ENCODE assay signal across 7 mouse cellular contexts in the genomic region with DNA sequence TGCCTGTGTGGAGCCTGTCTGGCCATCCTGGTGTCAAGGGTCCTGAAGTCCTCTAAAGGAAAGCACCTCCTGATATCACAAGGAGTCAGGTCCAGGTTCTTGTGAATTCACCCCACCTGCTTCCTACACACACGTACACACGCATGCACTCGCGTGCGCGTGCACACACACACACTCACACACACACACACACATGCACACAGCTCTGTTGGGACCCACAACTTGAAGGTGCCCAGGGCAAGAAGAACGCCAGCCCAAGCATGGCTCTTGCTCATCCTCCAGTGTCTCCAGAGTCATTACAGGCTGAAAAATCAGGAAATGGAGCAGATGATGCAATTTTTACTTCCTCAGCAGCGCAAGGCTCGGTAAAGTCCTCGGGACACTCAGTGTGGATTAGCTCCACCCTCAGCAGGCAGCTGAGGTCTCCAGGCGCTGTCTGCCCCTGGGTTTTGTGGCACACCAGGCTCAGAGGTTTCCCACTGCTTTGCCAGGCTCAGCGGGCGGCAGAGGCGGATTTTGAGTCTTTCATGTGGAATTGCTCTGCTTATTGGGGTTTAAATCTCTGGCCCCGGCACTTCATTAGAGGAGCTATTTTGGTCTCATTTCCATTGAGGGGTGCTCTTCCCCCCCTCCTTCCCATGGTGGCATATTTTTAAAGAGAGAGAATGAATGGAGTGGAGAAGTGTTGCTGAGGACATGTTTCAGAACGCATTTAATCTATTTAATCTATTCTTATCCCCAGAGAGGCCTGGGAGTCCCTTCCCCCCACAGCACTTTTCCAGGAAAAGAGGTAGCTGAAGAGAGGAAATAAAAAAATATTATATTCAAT. TPM values are rescaled to one million over a fixed set of nuclear protein-coding genes. Genes with fewer than 3 reads are reported as not detected.
A peak's percentile ranks its signal among the peaks of the same experiment; 100 is the strongest.
DNase-seq lines count a peak whose midpoint lies in the region; ATAC-seq and TF ChIP-seq lines count a peak whose summit lies in the region.

No protein-coding gene starts in this region.

- peak overlapping the region; percentile 47 for H3K27ac ChIP-seq in MEL (ENCODE audit: control insufficient read depth, low read depth, low read length)
- no peak overlapping the region for H3K27ac ChIP-seq in heart, postnatal 0 days (ENCODE audit: low read depth)
- H3K27ac ChIP-seq in thymus, adult 2 months (ENCODE audit: control insufficient read depth, insufficient read depth, low read length), result no peak overlapping the region

- WGBS in heart, postnatal 0 days, result 42% methylated on average over 16 of the region's 16 CpGs
- 40% methylated on average over 16 of the region's 16 CpGs for WGBS in thymus, adult 2 months

- peak; percentile 55 for DNase-seq in MEL (ENCODE audit: low read depth, low spot score)
- DNase-seq in Muller cell, postnatal 12 days (ENCODE audit: inconsistent ontology term), result peak; percentile 85
- DNase-seq in heart, postnatal 0 days (ENCODE audit: low spot score), result no peak
- DNase-seq in layer of hippocampus, adult 9-10 months (ENCODE audit: low spot score), result no peak
- DNase-seq in thymus, adult 2 months, result no peak
- DNase-seq in layer of hippocampus, postnatal 14 days (ENCODE audit: low spot score in 2 of 2), result no peak

- peaks cover 22 to 48% of the 10 kb centered on the region in 2 experiments for H3K4me1 ChIP-seq in MEL (ENCODE audit: control insufficient read depth in 1 of 2, insufficient read depth in 2 of 2, low read length in 2 of 2)
- H3K4me1 ChIP-seq in heart, postnatal 0 days (ENCODE audit: control insufficient read depth, insufficient read depth), result peaks cover 9% of the 10 kb centered on the region
- H3K4me1 ChIP-seq in thymus, adult 2 months (replicated peaks; ENCODE audit: control insufficient read depth, insufficient read depth, low read length), result peaks cover 23% of the 10 kb centered on the region

- peaks cover 0 to 44% of the 10 kb centered on the region in 2 experiments; a peak in 2 of 4 replicates for H3K36me3 ChIP-seq in MEL (ENCODE audit: control insufficient read depth in 1 of 2, insufficient read depth in 2 of 2, low read length in 2 of 2)
- no peaks in the 10 kb centered on the region for H3K36me3 ChIP-seq in heart, postnatal 0 days (replicated peaks; ENCODE audit: control insufficient read depth, insufficient read depth, low read length)
- no peaks in the 10 kb centered on the region for H3K36me3 ChIP-seq in thymus, adult 2 months (ENCODE audit: control insufficient read depth, insufficient read depth, low read length)

- no peak for TF ChIP-seq POLR2A in MEL (IDR thresholded peaks at IDR 0.05; ENCODE audit: control insufficient read depth in 1 of 2, insufficient read depth in 1 of 2, low read depth in 1 of 2, low read length in 2 of 2, poor library complexity in 1 of 2)
- no peak for TF ChIP-seq POLR2A in thymus, adult 2 months (IDR thresholded peaks at IDR 0.05; ENCODE audit: control insufficient read depth, extremely low read depth, insufficient read depth, low read length, poor library complexity)

- TF ChIP-seq EP300 in MEL (IDR thresholded peaks at IDR 0.05; ENCODE audit: low read depth in 1 of 2, low read length in 2 of 2), result no peak; a peak in 1 of 4 replicates
- no peak for TF ChIP-seq EP300 in heart, postnatal 0 days (IDR thresholded peaks at IDR 0.05; ENCODE audit: low read depth)

- no peaks in the 10 kb centered on the region for H3K9me3 ChIP-seq in MEL (replicated peaks; ENCODE audit: insufficient read depth, low read length)
- H3K9me3 ChIP-seq in heart, postnatal 0 days (replicated peaks; ENCODE audit: control insufficient read depth, low read length), result no peaks in the 10 kb centered on the region

- H3K79me2 ChIP-seq in MEL (ENCODE audit: control insufficient read depth, insufficient read depth, low read length, poor library complexity), result no peaks in the 10 kb centered on the region

- H3K9ac ChIP-seq in MEL (ENCODE audit: control insufficient read depth, low read depth, low read length, poor library complexity, severe bottlenecking), result peak overlapping the region; percentile 48; the same call in 1 of the 2 replicates
- no peak overlapping the region for H3K9ac ChIP-seq in heart, postnatal 0 days (replicated peaks; ENCODE audit: low read depth, low read length)

- no peak for TF ChIP-seq RAD21 in MEL (IDR thresholded peaks at IDR 0.05; ENCODE audit: low read depth, low read length)

- H3K27me3 ChIP-seq in MEL (ENCODE audit: control insufficient read depth in 1 of 2, insufficient read depth in 2 of 2, low read length in 2 of 2), result no peaks in the 10 kb centered on the region
- no peaks in the 10 kb centered on the region for H3K27me3 ChIP-seq in heart, postnatal 0 days (ENCODE audit: control insufficient read depth, insufficient read depth, low read length)
- no peaks in the 10 kb centered on the region for H3K27me3 ChIP-seq in thymus, adult 2 months (ENCODE audit: control insufficient read depth, insufficient read depth, low read length)

- H3K4me2 ChIP-seq in heart, postnatal 0 days (ENCODE audit: low read depth, low read length), result peak overlapping the region; percentile 42

- TF ChIP-seq CTCF in MEL (IDR thresholded peaks at IDR 0.05 in 2 of 3, conservative IDR thresholded peaks at IDR 0.05 in 1 of 3; ENCODE audit: control insufficient read depth in 1 of 3, insufficient read depth in 1 of 3, low read depth in 2 of 3, low read length in 3 of 3, poor library complexity in 1 of 3, severe bottlenecking in 1 of 3), result no peak
- TF ChIP-seq CTCF in heart, postnatal 0 days (IDR thresholded peaks at IDR 0.05; ENCODE audit: low read depth), result no peak
- no peak for TF ChIP-seq CTCF in thymus, adult 2 months (IDR thresholded peaks at IDR 0.05; ENCODE audit: borderline replicate concordance, control insufficient read depth, extremely low read depth, insufficient read depth, low read length, poor library complexity)

- no peak for ATAC-seq in heart, postnatal 0 days (ENCODE audit: insufficient read depth, low read depth)
- ATAC-seq in megakaryocyte, adult 5-6 weeks (ENCODE audit: poor library complexity, severe bottlenecking), result peak; percentile 87

- H3K4me3 ChIP-seq in MEL (ENCODE audit: control insufficient read depth in 1 of 2, insufficient read depth in 1 of 2, low read depth in 2 of 2, low read length in 2 of 2), result no peak overlapping the region
- no peak overlapping the region for H3K4me3 ChIP-seq in heart, postnatal 0 days (ENCODE audit: low read depth, low read length)
- no peak overlapping the region for H3K4me3 ChIP-seq in thymus, adult 2 months (ENCODE audit: control insufficient read depth, insufficient read depth, low read length)

TF ChIP-seq in MEL, 35 proteins besides CTCF, POLR2A, EP300 and RAD21:
- TF ChIP-seq NELFE (IDR thresholded peaks at IDR 0.05; ENCODE audit: low read depth, low read length) (no peak), ELF1 (IDR thresholded peaks at IDR 0.05; ENCODE audit: low read depth, low read length) (peak; percentile 15; the same call in 1 of the 2 replicates)

RNA-seq across cellular contexts. Expression of a gene that starts 46.9 kb away (rescaled TPM):
- not detected in 2 replicates for total RNA-seq in MEL (2012; rRNA removed)
- not detected for polyA plus RNA-seq in MEL (2012; ENCODE audit: insufficient read depth in 1 of 2, insufficient read length in 2 of 2, low read depth in 1 of 2, low replicate concordance in 2 of 2, missing spikeins in 1 of 2)
- 1.5 TPM in 1 of 2 replicates, not detected in the other for total RNA-seq in heart, postnatal 0 days (2014; rRNA removed; ENCODE audit: low replicate concordance)
- 0.73 and 1.2 TPM in 2 replicates for polyA plus RNA-seq in heart, postnatal 0 days (2015; fragmentation: Nextera tagmentation; extraction: Ambion mirVana)
- not detected in 2 replicates for total RNA-seq in megakaryocyte, adult 5-6 weeks (2015)
- not detected in 2 replicates for total RNA-seq in megakaryocyte, adult 5-6 weeks (2017)
- polyA plus RNA-seq in thymus, adult 2 months (2012; rRNA removed), result 0.38 and 0.40 TPM in 2 replicates
- 1 to 10 TPM in 1 of 2 experiments, under 1 TPM in 1; 0.76 to 2.5 TPM for total RNA-seq in layer of hippocampus, postnatal 14 days (2021)

Comparison
In these comparisons a context has a peak if more than half of its experiments do, and no peak if none do; other contexts are left out.
1. DNase-seq: peak in MEL (single experiment) and Muller cell, postnatal 12 days (single experiment); none in heart, postnatal 0 days (single experiment), layer of hippocampus, adult 9-10 months (single experiment), thymus, adult 2 months (single experiment) and layer of hippocampus, postnatal 14 days (0 of 2).